Mouse (Mus musculus) myocyte (in vitro differentiated cells): ENCODE results near the gene Gm9918. TPM values are rescaled to one million over a fixed set of nuclear protein-coding genes. Genes with fewer than 3 reads are reported as not detected.

Experiments used
- H3K27me3 ChIP-seq: one replicate; pipeline ENCODE4 v1.6.1; 2011; ENCODE audit not compliant: control insufficient read depth, insufficient read depth, insufficient read length
- H3K36me3 ChIP-seq: one replicate; pipeline ENCODE4 v1.6.1; 2011; ENCODE audit not compliant: control insufficient read depth, insufficient read depth
- H3K4me2 ChIP-seq: one replicate; pipeline ENCODE4 v1.6.1; 2011; ENCODE audit warnings: low read depth, control low read depth
- H3K4me3 ChIP-seq: one replicate; pipeline ENCODE4 v1.5.1; 2011; ENCODE audit warnings: mild to moderate bottlenecking, control low read depth, moderate library complexity
- H3K79me2 ChIP-seq: one replicate; pipeline ENCODE4 v1.6.1; 2011; ENCODE audit not compliant: control insufficient read depth, insufficient read depth
- H3ac ChIP-seq: one replicate; pipeline ENCODE4 v1.6.1; 2011; ENCODE audit not compliant: control insufficient read depth, insufficient read length
- CEBPB ChIP-seq: IDR thresholded peaks from 2 replicates; pipeline ENCODE4 v1.6.1; 2011; ENCODE audit warnings: mild to moderate bottlenecking, moderate library complexity; ENCODE audit not compliant: poor library complexity, insufficient read depth, severe bottlenecking
- E2F4 ChIP-seq: IDR thresholded peaks from one replicate; pipeline ENCODE4 v1.6.1; 2011; ENCODE audit warnings: mild to moderate bottlenecking, control low read depth, moderate library complexity; ENCODE audit not compliant: insufficient read depth
- MAX ChIP-seq: IDR thresholded peaks from one replicate; pipeline ENCODE4 v1.6.1; 2011; ENCODE audit warnings: low read depth, mild to moderate bottlenecking, control low read depth
- MYOD1 ChIP-seq, 3 experiments: IDR thresholded peaks; one replicate each; pipeline ENCODE4 v1.6.1; 2011; ENCODE audit warnings: control low read depth in 2 of 3, low read depth in 2 of 3, mild to moderate bottlenecking in 2 of 3, moderate library complexity in 1 of 3; ENCODE audit not compliant: insufficient read length in 2 of 3, control insufficient read depth in 1 of 3
- MYOG ChIP-seq, 3 experiments: IDR thresholded peaks; one replicate each; pipeline ENCODE4 v1.6.1; 2011; ENCODE audit warnings: control low read depth in 2 of 3, low read depth in 2 of 3, mild to moderate bottlenecking in 2 of 3; ENCODE audit not compliant: insufficient read length in 2 of 3, control insufficient read depth in 1 of 3, insufficient read depth in 1 of 3
- POLR2A ChIP-seq: IDR thresholded peaks from one replicate; pipeline ENCODE4 v1.6.1; 2011; ENCODE audit warnings: low read depth, mild to moderate bottlenecking, control low read depth, moderate library complexity; ENCODE audit not compliant: insufficient read length
- POLR2AphosphoS2 ChIP-seq: IDR thresholded peaks from one replicate; pipeline ENCODE4 v1.6.1; 2011; ENCODE audit warnings: low read depth, control low read depth; ENCODE audit not compliant: insufficient read length
- REST ChIP-seq: IDR thresholded peaks from one replicate; pipeline ENCODE4 v1.6.1; 2011; ENCODE audit warnings: mild to moderate bottlenecking, control low read depth, moderate library complexity; ENCODE audit not compliant: insufficient read depth, insufficient read length
- SRF ChIP-seq: IDR thresholded peaks from one replicate; pipeline ENCODE4 v1.6.1; 2011; ENCODE audit warnings: low read depth; ENCODE audit not compliant: control insufficient read depth, insufficient read length
- TCF12 ChIP-seq: IDR thresholded peaks from one replicate; pipeline ENCODE4 v1.6.1; 2011; ENCODE audit warnings: mild to moderate bottlenecking, control low read depth; ENCODE audit not compliant: poor library complexity, insufficient read depth, severe bottlenecking
- TCF3 ChIP-seq: IDR thresholded peaks from one replicate; pipeline ENCODE4 v1.6.1; 2011; ENCODE audit warnings: low read depth, control low read depth; ENCODE audit not compliant: insufficient read length
- USF1 ChIP-seq: IDR thresholded peaks from one replicate; pipeline ENCODE4 v1.6.1; 2011; ENCODE audit warnings: low read depth, mild to moderate bottlenecking, control low read depth, moderate library complexity
- polyA plus RNA-seq: library from polyadenylated mRNA; unstranded; fragments of >200 nt; fragmentation: generic; extraction: Trizol; gene quantifications from one replicate; pipeline ENCODE4 v1.2.1, GENCODE M21; 2012; ENCODE audit warnings: missing spikeins

Gene Gm9918
- polyA plus RNA-seq, 1 experiment: not detected

DNA sequence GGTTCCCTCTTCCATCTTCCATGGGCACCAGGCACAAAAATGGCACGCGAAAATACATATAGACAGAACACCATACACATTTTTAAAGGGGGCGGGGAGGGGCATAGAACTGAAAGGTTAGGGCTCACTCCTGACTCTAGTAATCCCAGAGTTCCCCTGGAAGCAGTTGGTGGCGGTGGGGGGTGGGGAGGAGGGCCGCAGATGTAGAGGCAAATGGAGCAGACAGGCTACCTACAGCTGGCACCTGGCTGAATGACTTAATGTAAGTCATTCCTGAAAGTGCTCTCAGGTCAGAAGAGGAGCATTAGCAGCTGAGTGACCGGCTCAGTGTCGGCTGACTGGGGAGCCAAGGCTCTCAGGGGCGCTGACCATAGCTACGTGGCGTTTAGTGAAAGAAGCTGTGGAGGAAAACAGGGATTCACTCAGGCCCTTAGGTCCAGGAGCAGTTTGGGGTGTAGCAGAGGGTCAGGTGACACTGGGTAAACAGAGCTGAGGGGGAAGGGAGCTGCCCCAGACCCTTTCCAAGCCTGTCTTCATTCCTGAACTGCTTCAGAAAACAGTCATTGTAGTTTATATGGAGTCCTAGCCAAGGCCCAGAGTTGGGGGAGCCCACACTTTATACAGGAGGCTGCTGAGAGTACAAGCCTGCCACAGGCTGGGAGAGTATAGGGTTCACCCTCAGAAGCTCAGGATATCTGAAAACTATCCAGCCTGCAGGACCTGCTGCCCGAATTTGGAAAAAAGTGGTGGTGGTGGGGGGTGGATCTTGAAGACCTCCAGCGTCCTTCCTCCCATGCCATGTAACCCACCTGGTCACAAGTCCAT, 27.7 kb upstream of the Gm9918 start:
- Histone ChIP-seq H3K4me3 (peak overlapping the region; percentile 77), H3K79me2 (peaks cover 49% of the 10 kb centered on the region), H3K36me3 (peaks cover 25% of the 10 kb centered on the region), H3ac (no peak overlapping the region), H3K27me3 (no peaks in the 10 kb centered on the region), H3K4me2 (peak overlapping the region; percentile 100)
- TF ChIP-seq CEBPB (no peak), MAX (no peak), POLR2A (no peak), MYOG (IDR thresholded peaks at IDR 0.05; ENCODE audit: control insufficient read depth in 1 of 3, insufficient read depth in 1 of 3, insufficient read length in 2 of 3, low read depth in 2 of 3) (no peak), POLR2AphosphoS2 (no peak), SRF (no peak), REST (no peak), E2F4 (no peak), TCF12 (no peak), USF1 (no peak), MYOD1 (IDR thresholded peaks at IDR 0.05; ENCODE audit: control insufficient read depth in 1 of 3, insufficient read length in 2 of 3, low read depth in 2 of 3) (no peak), TCF3 (no peak)

DNA sequence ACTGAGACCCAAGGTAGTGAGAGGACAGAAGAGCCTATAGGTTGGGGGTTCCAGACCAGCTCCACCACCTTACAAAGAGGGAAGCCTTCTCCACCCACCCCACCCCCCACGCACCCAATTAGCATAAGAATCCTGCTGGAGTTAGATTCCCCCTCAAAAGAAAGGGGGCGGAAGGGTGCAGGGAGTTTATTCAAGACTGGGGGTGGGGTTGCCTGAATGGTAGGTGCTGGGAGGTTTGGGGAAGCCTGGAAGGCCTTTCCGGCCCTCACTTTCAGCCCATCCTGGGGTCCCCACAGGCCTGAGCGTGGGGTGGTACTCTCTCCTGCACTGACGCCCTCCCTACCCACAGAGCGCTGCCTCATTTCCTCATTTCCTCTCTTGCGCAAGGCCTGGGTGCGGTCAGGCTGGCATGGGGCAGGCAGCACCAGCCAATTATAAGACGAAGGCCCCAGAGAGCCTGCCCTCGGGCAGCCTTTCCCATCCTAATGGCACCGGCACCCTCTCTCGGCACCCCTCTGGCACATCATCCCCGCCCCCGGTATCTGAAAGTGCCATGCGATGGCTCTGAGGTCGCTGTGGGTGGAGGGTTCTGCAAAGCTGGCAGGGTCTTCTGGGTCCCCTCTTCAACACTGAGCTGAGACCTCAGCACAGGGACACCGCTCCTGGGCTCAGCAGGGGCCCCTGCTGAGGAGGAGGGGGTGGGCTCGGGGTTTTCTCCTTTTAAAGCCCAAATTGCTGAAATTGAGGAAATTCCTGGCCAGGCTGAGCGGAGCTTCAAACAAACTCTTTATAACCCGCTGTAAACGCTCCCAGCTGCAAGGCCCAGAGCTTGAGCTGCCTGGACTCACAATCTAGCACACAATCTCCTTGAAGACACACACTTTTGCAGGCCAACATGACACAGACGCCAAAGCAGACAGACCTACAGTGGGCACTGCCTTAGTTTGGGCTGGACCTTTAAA, 26.9 kb upstream of the Gm9918 start:
- peak overlapping the region; percentile 100 for H3K4me2 ChIP-seq
- TF ChIP-seq MYOG (IDR thresholded peaks at IDR 0.05; ENCODE audit: control insufficient read depth in 1 of 3, insufficient read depth in 1 of 3, insufficient read length in 2 of 3, low read depth in 2 of 3) (peak in 1 of 3 experiments; percentile 14), TCF3 (no peak), TCF12 (no peak), POLR2AphosphoS2 (peak; percentile 90), E2F4 (no peak), MYOD1 (IDR thresholded peaks at IDR 0.05; ENCODE audit: control insufficient read depth in 1 of 3, insufficient read length in 2 of 3, low read depth in 2 of 3) (no peak), SRF (no peak), USF1 (no peak), MAX (no peak), REST (peak; percentile 1), POLR2A (peak; percentile 84), CEBPB (peak; percentile 100)
- H3K27me3 ChIP-seq: no peaks in the 10 kb centered on the region

DNA sequence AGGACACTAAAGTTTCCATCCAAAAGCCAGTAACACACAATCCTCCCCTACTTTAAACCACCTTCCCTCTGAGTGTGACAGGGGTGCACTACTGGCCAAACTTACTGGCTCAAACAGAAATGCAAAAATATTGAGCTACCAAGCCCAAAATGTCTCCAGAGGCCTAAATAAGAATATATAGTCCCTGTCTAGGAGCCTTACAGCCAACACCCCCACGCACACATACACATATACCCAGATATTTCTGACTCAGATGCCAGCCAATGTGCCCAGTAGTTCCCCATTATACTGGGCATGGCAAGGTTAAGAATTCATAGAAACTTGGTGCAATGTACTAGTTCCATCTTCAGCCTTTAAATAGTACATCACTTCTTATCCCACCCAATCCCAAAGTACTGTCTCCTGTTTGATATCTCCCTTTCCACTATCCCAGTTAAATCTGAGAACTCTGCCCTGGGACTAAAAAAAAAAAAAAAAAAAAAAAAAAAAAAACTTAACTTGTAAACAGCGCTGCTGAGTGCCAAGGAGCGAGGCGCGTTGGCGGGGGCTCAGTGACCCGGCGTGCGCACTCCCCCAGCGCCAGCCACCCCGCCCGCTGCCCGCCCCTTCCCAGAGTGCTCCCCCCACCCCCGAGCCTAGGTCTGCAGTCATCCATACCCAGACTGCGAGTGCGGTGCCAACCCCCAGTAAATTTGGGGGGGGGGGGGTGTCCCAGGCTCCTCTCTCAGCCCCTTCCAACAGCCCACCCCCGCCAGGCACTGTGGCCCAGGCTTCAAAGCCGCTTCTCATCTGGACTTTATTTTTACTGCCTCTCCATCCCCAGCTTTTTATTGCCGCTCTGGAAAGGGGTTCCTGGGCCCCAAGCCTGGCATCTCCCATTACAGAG, 25.8 kb upstream of the Gm9918 start:
- TF ChIP-seq SRF (no peak), MAX (no peak), USF1 (no peak), REST (no peak), E2F4 (no peak), CEBPB (no peak), TCF12 (no peak), MYOG (IDR thresholded peaks at IDR 0.05; ENCODE audit: control insufficient read depth in 1 of 3, insufficient read depth in 1 of 3, insufficient read length in 2 of 3, low read depth in 2 of 3) (no peak), POLR2A (no peak), TCF3 (no peak), MYOD1 (IDR thresholded peaks at IDR 0.05; ENCODE audit: control insufficient read depth in 1 of 3, insufficient read length in 2 of 3, low read depth in 2 of 3) (no peak), POLR2AphosphoS2 (no peak)
- peaks cover 10% of the 10 kb centered on the region for H3K36me3 ChIP-seq
- peak overlapping the region; percentile 77 for H3K4me3 ChIP-seq
- H3K4me2 ChIP-seq: peak overlapping the region; percentile 100
- peak overlapping the region; percentile 19 for H3ac ChIP-seq
- H3K27me3 ChIP-seq: no peaks in the 10 kb centered on the region
- peaks cover 49% of the 10 kb centered on the region for H3K79me2 ChIP-seq

More for the DNA sequence above, 26.9 kb upstream of the Gm9918 start:
- H3ac ChIP-seq: no peak overlapping the region
- peaks cover 18% of the 10 kb centered on the region for H3K36me3 ChIP-seq
- H3K79me2 ChIP-seq: peaks cover 49% of the 10 kb centered on the region
- peak overlapping the region; percentile 77 for H3K4me3 ChIP-seq
